Mouse (Mus musculus) heart, postnatal 14 days (tissue): Measurements from ENCODE around the gene Epsti1. TPM values are rescaled to one million over a fixed set of nuclear protein-coding genes. Genes with fewer than 3 reads are reported as not detected.

ENCODE experiments used
- DNase-seq, 2 experiments: peaks; one replicate each; pipeline ENCODE4 v3.0.0; 2021 to 2022
- intact Hi-C: fragments of 180-260 bp; cut with DNase I; formaldehyde crosslinking; loops from one replicate; pipeline ENCODE4 v1.15.1; 2025
- total RNA-seq, 2 experiments: library from RNA; stranded (reverse); gene quantifications; 2 replicates each; pipeline ENCODE4 v1.2.3; 2021

Epsti1 gene
- total RNA-seq, 2 experiments from 2014 or later: 0.76 to 1.0 TPM

DNA sequence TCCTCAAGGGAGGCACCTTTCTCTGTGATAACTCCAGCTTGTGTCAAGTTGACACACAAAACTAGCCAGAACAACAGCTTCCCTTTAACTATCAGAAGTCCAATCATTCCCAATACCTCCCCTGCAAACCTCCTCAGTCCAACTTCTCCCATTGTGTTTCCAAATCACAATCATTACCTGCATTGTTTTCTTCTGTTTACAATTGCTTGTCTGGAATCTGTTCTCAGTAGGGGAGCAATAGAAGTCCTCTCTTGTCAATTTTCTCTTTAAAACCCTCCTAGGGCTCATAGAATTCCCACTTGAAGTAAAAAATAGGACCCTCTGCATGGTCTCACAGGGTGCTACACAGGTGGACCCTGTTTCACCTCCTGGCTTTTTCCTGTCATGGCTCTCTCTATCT, 93.7 kb downstream of the Epsti1 start:
- no peak for DNase-seq
- intact Hi-C loops: no loop called here

DNA sequence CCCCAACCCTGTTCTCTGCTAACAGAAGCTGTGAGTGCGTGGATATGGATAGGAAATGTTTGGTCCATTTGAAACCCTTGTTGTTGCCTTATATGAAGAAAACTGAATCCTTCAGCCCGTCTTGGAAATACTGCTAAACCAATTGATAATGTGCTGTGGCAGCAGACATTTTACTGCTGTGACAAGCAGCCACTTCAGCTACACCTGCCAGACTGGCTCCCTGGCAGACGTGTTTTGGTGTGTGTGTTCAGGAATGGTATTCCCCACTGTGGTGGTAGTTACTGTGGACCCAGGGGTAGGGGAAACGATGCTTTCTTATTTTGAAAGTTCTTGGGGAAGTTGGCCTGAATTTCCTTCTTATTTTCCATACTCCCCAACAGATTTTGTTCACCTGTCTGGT, 100.4 kb downstream of the Epsti1 start:
- DNase-seq: no peak
- intact Hi-C loops: no loop called here

DNA sequence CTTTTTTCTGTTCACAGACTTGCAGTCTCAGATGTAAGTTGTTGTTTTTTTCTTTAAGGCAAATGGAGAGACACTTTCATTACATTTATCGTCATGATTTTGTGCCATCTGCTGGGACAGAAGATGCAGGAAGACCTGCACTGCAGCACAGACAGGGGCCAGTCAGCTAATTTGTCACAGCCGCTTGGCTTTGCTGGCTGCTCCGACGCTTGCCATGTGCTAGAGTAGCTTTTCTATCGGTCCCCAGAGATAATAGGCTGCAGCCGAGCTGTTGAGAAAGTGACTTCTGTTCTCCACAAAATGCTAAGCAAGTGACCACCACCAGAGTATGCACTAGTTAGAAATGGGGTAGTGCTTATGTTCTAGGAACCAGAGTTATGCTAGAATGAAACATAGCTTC, 104.0 kb downstream of the Epsti1 start:
- DNase-seq: no peak
- intact Hi-C loops: no loop called here

DNA sequence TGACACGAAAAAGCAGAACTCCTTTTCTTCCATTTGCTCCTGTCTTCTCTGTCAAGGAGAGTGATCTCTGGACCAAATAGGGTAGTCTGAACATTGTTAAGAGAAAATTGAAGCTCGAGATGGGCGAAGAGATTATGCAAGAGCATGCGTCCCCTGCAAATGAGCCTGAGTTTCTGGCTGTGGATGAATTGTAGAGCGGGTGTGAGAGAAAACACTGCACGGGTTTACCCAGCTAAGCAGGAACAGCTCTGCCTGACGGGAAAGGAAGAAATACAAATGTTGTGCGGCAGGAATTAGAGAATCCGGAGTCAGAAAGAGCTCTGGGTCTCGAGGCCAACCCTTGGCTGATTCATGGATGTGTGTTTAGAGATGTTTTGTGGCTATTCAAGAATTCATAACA, 107.8 kb downstream of the Epsti1 start:
- no peak for DNase-seq
- intact Hi-C loops: no loop called here

DNA sequence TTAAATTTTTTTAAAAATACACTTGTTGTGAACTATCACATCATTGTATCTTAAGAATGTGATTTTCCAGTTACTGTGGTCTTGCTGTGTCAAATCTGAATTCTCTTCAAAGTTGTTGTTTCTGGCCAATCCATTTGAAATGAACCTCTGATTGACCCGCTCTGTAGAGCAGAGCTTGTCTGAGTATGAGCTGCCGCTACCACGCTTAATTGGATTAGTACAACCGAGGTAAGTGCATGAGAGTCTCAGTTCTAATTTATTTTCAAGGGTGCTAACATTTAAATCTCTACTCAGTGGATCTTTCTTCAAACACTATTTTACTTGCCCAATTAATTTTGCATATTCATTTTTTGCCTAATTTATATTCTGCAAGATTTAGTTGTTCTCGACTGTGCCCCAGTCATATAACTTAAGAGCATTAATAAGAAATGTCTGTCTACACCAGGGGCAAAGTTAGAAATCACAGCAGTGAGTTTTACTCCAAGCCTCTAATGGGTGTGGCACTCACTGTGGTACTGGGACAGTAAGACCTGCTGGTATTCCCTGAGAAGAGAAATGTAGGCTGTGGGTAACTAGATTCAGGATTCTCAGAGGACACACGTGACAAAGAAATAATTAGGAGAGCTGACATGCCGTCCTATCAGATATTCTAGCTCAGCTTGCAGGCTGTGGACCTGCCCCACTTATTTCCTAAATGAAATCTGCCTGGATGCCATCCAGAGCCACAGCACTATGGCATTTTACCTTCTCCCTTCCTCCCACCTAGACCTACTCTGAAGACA, 111.7 kb downstream of the Epsti1 start:
- DNase-seq: no peak
- intact Hi-C loops: no loop called here

DNA sequence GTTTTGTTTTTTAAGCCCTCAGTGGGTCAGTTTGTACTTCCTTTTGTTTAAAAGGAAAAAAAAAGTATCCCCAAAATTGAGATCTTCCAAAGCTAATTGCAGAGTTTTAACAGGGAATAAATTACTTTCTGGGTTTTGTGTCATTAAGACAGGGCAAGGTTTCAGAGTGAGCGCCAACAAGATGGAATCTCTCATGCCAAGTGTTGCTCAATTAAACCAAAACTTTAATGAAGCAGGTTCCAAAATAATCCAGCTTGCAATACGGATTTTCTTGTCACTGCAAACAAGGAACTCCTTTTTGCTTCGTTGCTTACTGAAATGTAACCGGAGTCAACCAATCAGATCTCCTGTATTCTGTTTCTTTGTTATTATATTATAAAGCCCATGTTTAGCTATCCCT, 112.4 kb downstream of the Epsti1 start:
- intact Hi-C loops: no loop called here

DNA sequence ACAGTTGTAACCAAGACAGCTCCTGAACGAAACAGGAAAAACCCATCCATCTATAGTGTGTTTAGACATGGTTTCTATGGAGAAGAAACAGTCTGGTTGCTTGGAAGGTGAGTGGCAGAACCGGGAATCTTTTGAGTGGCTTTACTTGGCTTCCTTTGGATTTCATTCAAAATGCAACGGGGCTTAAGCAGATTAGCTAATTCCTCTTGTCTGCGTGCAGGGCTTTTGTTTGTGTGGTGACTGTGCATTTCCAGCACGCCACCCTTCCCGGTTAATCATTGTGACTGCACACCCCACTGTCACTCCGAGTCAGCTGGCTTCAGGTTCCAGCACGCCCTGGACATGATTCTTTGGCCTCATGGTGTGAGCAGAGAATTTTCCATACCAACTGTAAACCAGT, 115.9 kb downstream of the Epsti1 start:
- intact Hi-C loops: no loop called here
- no peak for DNase-seq

More for the DNA sequence above, 112.4 kb downstream of the Epsti1 start:
- no peak for DNase-seq

DNA sequence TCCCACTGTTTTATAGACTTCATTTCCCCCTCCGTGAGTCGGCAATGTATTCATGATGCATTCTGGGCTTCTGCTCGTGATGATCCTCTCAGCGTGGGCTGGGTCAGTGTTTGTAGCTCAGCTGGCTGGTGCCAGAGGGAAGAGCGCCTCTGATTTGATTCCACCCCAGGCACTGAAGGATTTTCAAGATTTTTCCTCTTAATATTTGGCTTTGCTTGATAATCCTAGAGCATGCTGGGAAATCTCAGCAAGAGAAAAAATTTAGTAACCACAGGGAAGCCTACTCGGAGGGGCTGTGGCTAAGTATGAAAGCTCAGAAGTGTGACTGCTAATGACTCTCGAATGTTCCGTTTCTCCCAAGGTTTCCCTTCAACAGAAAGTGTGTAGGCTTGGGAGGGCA, 134.8 kb downstream of the Epsti1 start:
- intact Hi-C loops: no loop called here
- no peak for DNase-seq

DNA sequence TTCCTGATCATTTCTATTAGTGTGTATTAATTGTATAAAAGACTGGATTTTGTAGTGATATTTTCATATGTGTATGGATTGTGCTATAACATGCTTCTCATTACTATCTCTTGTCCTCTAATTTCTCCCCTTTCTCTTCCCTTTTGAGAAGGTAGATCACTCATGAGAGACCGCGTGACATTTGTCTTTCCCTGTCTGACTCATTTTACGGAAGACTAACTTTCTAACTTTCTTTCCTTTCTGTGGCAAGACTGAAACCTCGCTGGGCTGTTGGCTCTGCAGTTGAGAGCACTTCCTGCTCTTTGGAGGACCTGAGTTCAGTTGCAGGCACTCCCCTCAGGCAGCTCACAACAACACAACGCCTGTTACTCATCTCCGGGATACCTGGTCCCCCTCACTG, 136.6 kb downstream of the Epsti1 start:
- intact Hi-C loops: no loop called here
- DNase-seq: no peak

DNA sequence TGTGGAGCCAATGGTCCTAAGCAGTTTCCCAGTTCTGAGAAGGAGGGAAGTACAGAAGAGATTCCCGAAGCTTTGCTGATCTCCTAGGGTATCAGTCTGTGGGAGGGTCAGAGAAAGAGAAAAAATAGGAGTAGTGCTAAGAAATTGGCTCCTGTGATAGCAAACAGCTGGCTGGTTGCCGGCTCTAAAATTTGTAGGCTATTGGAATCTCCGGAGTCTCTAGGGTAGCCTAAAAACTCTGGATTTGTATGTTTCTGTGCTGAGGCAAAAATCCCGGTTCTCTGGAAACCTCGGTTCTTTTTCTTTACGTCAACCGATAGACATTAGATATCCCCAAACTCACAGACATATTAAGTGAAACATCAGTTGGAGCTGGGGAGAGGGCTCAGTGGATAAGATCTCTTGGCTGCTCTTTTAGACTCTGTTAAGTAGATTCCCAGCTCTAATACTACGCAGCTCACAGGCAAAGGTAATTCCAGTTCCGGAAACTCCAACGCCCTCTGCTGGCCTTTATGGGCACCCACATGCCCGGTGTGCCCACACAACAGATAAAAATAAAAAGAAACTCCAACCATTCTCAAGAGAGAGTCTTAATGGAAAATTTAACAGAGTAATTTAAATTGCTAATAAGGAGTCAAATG, 138.0 kb downstream of the Epsti1 start:
- no peak for DNase-seq
- intact Hi-C loops: no loop called here

DNA sequence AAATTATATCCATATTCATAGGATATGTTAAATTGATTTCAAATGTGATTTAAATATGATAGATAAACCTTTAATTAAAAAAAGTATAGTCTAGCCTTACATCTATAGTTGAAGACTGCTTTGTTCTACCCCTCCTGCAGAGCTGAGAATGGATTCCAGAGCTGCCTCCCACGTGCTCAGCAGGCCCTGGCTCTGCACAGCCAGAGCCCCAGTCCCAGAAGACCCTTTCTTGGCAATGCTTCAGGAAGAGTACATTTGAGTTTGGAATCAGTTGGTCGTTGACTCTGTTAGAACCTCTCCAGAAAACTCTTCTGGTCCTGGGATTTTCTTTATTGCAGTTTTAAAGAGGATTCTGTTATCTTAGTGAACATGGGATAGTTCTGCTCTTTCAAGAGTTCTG, 139.0 kb downstream of the Epsti1 start:
- DNase-seq: no peak
- intact Hi-C loops: no loop called here

DNA sequence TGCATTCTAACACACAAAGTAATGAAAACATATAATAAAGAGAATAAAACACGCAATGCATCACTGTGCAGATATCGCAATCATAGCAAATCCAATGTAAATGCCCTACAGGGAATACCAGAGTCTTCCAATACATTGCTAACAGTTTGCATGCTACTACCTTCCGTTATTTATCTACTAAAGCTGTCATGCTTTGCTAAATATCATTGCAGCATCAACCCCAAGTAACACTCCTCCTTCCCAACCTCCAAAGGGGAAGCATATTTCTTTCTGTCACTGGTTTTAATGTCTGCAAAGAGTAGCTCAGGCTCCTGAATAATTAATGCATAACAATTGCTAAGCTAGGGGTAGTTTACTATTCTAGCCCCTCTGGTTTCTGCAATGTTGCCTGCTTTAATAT, 144.2 kb downstream of the Epsti1 start:
- no peak for DNase-seq
- intact Hi-C loops: no loop called here

DNA sequence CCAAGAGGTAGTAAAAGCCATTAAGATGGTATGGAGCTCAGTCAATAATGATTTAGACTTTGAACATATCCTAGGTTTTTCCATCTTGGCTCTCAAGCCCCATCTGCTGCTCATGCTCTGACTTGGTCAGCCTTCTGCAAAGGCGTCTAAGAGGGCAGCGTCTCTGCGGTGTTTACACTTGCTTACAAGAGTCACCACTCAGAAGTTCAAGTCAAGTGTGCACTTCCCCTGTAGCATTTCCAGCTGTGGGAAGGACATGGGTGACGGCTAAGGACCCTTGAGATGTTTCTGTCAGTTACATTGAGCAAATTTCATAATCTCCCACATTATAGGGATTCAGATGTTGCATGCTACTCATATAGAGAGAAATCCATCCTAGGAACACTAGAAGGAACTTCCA, 144.6 kb downstream of the Epsti1 start:
- intact Hi-C loops: no loop called here
- DNase-seq: no peak

Other genes starting within 250 kb of the Epsti1 start
- gene Dnajc15, start 29.1 kb upstream of the Epsti1 start, total RNA-seq: 100 to 1,000 TPM; 231 to 253 TPM
- under 1 TPM in 1 of 2 experiments, not detected in 1; 0.67 TPM for gene Fam216b, start 184.8 kb downstream of the Epsti1 start, total RNA-seq